Mouse (Mus musculus) embryonic facial prominence, embryonic 11.5 days (tissue): ENCODE data around the gene Dmd. TPM values are rescaled to one million over a fixed set of nuclear protein-coding genes. Genes with fewer than 3 reads are reported as not detected.

Experiments used
- ATAC-seq: fragments of 200-750 bp; cut with Nextera tagmentation; replicated peaks from 2 replicates; pipeline ENCODE4 v1.8.0; 2017; ENCODE audit warnings: low read depth; ENCODE audit not compliant: insufficient number of reproducible peaks, low FRiP score, low TSS enrichment
- DNase-seq: peaks from one replicate; pipeline ENCODE4 v3.0.0-alpha.2; 2015; ENCODE audit warnings: low spot score
- H3K27ac ChIP-seq: fragments of 300-500 bp; sonication (generic); replicated peaks from 2 replicates; pipeline ENCODE4 v1.5.1; 2014; ENCODE audit warnings: mild to moderate bottlenecking, low read depth, low read length, control low read depth
- H3K27me3 ChIP-seq: fragments of 300-500 bp; sonication (generic); 2 replicates; pipeline ENCODE4 v1.6.1; 2014; ENCODE audit warnings: mild to moderate bottlenecking, low read length, moderate library complexity, mixed read lengths; ENCODE audit not compliant: control insufficient read depth, insufficient read depth
- H3K36me3 ChIP-seq: fragments of 300-500 bp; sonication (generic); replicated peaks from 2 replicates; pipeline ENCODE4 v1.6.1; 2014; ENCODE audit warnings: low read depth, mild to moderate bottlenecking, low read length, moderate library complexity, mixed read lengths; ENCODE audit not compliant: control insufficient read depth, insufficient read depth
- H3K4me1 ChIP-seq: fragments of 300-500 bp; sonication (generic); 2 replicates; pipeline ENCODE4 v1.6.1; 2014; ENCODE audit warnings: low read length, mixed read lengths; ENCODE audit not compliant: control insufficient read depth, insufficient read depth
- H3K4me2 ChIP-seq: fragments of 300-500 bp; sonication (generic); 2 replicates; pipeline ENCODE4 v1.6.1; 2014; ENCODE audit warnings: low read depth, mild to moderate bottlenecking, control low read depth, low read length, moderate library complexity
- H3K4me3 ChIP-seq: fragments of 300-500 bp; sonication (generic); 2 replicates; pipeline ENCODE4 v1.5.1; 2014; ENCODE audit warnings: low read depth, low read length, control low read depth
- H3K9ac ChIP-seq: fragments of 300-500 bp; sonication (generic); replicated peaks from 2 replicates; pipeline ENCODE4 v1.6.1; 2014; ENCODE audit warnings: mild to moderate bottlenecking, control low read depth, low read length
- H3K9me3 ChIP-seq: fragments of 300-500 bp; sonication (generic); replicated peaks from 2 replicates; pipeline ENCODE4 v1.6.1; 2016; ENCODE audit warnings: mild to moderate bottlenecking, low read length, inconsistent platforms, mixed read lengths; ENCODE audit not compliant: control insufficient read depth
- WGBS: fragments of 180-500 bp; shearing (Covaris S2); extraction: QIAGEN DNeasy Blood & Tissue Kit; methylation state at CpG from one replicate; pipeline ENCODE4 v1.1.7; 2014; 5-methylcytosine and 5-hydroxymethylcytosine counted together
- polyA plus RNA-seq: library from polyadenylated mRNA; unstranded; fragments of >200 nt; fragmentation: Nextera tagmentation; extraction: Ambion mirVana; gene quantifications from 2 replicates; pipeline ENCODE4 v1.2.1, GENCODE M21; 2014

The Dmd gene
- polyA plus RNA-seq, 1 experiment from 2014 or later, result 9.7 TPM

DNA sequence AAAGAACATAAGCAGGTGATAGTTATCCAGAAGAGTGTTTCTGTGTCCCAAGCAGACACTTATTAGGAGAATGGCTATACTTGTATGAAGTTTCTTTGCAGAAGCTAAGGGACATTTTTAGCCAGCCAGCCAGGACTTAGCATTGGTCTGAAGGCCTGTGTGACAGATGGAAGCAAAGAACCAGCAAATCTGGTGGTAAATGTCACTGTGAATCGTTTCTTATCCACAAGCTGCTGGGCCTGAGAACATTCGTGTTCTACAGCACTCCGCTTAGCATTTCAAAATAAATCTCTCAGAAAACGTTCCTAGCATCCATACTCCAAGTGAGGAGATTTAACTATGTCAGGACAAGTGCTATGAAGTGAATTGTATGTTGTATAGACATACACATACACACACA, 1486.9 kb downstream of the Dmd start:
- Histone ChIP-seq H3K36me3 (no peaks in the 10 kb centered on the region), H3K4me2 (no peak overlapping the region), H3K4me1 (no peaks in the 10 kb centered on the region), H3K27ac (no peak overlapping the region), H3K27me3 (no peaks in the 10 kb centered on the region), H3K9me3 (no peaks in the 10 kb centered on the region), H3K9ac (no peak overlapping the region), H3K4me3 (no peak overlapping the region)
- DNase-seq (no peak), ATAC-seq (no peak)
- 73% methylated on average over 4 of the region's 4 CpGs for WGBS

DNA sequence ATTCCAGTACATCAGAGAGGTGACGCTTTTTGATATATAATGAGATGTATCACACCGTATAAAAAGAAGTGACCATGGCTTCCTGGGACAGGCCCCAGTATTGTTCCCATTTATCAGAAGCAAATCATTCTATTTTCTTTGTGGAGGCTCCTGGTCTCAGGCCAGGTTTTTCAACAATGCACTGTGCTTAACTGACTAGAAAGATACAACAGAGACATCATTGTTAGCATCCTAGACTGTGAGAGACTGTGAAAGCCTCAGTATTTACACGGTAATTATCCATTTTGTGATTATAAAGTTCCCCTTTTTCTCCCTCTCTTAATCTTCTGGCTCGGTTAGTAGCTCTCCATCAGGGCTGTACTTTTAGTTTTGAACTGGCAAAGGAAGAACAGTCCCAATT, 1487.9 kb downstream of the Dmd start:
- H3K4me3 ChIP-seq, result no peak overlapping the region
- H3K27me3 ChIP-seq, result no peaks in the 10 kb centered on the region
- DNase-seq, result no peak
- ATAC-seq, result no peak
- no peaks in the 10 kb centered on the region for H3K4me1 ChIP-seq
- no peak overlapping the region for H3K27ac ChIP-seq
- no peaks in the 10 kb centered on the region for H3K9me3 ChIP-seq
- H3K9ac ChIP-seq, result no peak overlapping the region
- whole genome bisulfite sequencing, result 52% methylated on average over 4 of the region's 4 CpGs
- no peak overlapping the region for H3K4me2 ChIP-seq
- H3K36me3 ChIP-seq, result no peaks in the 10 kb centered on the region

- no peak for ATAC-seq
- DNase-seq, result no peak
- no peaks in the 10 kb centered on the region for H3K9me3 ChIP-seq
- no peak overlapping the region for H3K9ac ChIP-seq
- H3K36me3 ChIP-seq, result no peaks in the 10 kb centered on the region
- no peaks in the 10 kb centered on the region for H3K4me1 ChIP-seq
- no peak overlapping the region for H3K27ac ChIP-seq
- WGBS, result 63% methylated on average over 3 of the region's 3 CpGs
- no peak overlapping the region for H3K4me3 ChIP-seq
- H3K4me2 ChIP-seq, result no peak overlapping the region
- no peaks in the 10 kb centered on the region for H3K27me3 ChIP-seq
Observed at GRCm38 (mm10) chrX:84442996-84443395, 1494.3 kb downstream of the Dmd start.

DNA sequence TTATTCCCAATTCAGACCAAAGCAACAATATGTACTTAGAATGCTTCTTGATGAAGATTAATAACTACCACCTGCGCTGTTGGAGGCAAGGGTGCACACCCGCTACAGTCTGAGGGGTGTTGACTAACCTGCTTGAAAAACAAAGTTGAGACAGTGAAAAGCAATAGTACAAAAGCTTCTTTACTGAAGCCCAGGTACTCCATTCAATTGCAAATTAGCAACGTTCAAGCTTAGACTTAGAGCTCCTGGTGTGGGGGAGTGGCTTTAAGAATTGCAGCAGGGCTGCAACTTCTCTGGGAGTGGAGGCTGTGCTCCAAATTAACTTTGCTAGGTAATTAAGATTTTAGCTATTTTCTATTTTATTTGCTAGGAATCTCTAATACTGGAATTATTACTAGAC, 1495.3 kb downstream of the Dmd start:
- ATAC-seq, result no peak
- Histone ChIP-seq H3K36me3 (no peaks in the 10 kb centered on the region), H3K4me2 (no peak overlapping the region), H3K9me3 (no peaks in the 10 kb centered on the region), H3K4me1 (no peaks in the 10 kb centered on the region), H3K4me3 (no peak overlapping the region), H3K27ac (no peak overlapping the region), H3K9ac (no peak overlapping the region), H3K27me3 (no peaks in the 10 kb centered on the region)
- no peak for DNase-seq
- 46% methylated on average over 3 of the region's 3 CpGs for WGBS

- Histone ChIP-seq H3K9me3 (no peaks in the 10 kb centered on the region), H3K27ac (no peak overlapping the region), H3K27me3 (no peaks in the 10 kb centered on the region), H3K4me1 (no peaks in the 10 kb centered on the region), H3K36me3 (no peaks in the 10 kb centered on the region), H3K9ac (no peak overlapping the region), H3K4me2 (no peak overlapping the region), H3K4me3 (no peak overlapping the region)
- DNase-seq, result no peak
- ATAC-seq, result no peak
Observed at GRCm38 (mm10) chrX:84444638-84445037, 1496.0 kb downstream of the Dmd start.

GRCm38 (mm10) chrX:84454473-84454872, 1505.8 kb downstream of the Dmd start:
- H3K4me2 ChIP-seq, result no peak overlapping the region
- WGBS, result 77% methylated on average over 1 of the region's 1 CpGs
- no peak overlapping the region for H3K27ac ChIP-seq
- H3K9ac ChIP-seq, result no peak overlapping the region
- no peaks in the 10 kb centered on the region for H3K27me3 ChIP-seq
- DNase-seq (peak; percentile 26), ATAC-seq (no peak)
- H3K4me3 ChIP-seq, result no peak overlapping the region
- H3K36me3 ChIP-seq, result no peaks in the 10 kb centered on the region
- no peaks in the 10 kb centered on the region for H3K9me3 ChIP-seq
- no peaks in the 10 kb centered on the region for H3K4me1 ChIP-seq

- 62% methylated on average over 3 of the region's 3 CpGs for WGBS
- ATAC-seq, result no peak
- no peak overlapping the region for H3K27ac ChIP-seq
- no peaks in the 10 kb centered on the region for H3K4me1 ChIP-seq
- no peak overlapping the region for H3K4me3 ChIP-seq
- H3K9me3 ChIP-seq, result no peaks in the 10 kb centered on the region
- no peaks in the 10 kb centered on the region for H3K27me3 ChIP-seq
- H3K9ac ChIP-seq, result no peak overlapping the region
- no peak overlapping the region for H3K4me2 ChIP-seq
- DNase-seq, result no peak
- no peaks in the 10 kb centered on the region for H3K36me3 ChIP-seq
Observed at GRCm38 (mm10) chrX:84514650-84515366, 1566.1 kb downstream of the Dmd start.

DNA sequence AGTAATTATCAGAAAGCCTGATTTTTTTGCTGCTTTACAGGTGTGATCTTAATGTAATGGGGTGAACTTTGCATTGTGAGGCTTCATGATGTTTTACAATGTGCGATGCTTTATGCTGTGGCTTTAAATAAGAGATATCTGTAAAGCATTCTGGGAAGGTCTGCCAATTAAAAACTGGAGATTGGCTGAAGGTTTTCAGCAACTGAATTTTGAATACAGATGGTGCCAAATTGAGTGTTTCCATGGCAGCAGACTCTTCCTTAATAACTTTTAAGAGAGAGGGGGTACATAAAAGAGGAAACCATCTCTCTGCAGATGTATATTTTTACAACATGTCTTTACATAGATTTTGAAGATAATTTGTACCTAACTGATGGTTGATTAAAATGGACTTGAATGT, 1603.3 kb downstream of the Dmd start:
- no peaks in the 10 kb centered on the region for H3K9me3 ChIP-seq
- WGBS, result 90% methylated on average over 1 of the region's 1 CpGs
- no peak overlapping the region for H3K4me2 ChIP-seq
- H3K4me3 ChIP-seq, result no peak overlapping the region
- no peak overlapping the region for H3K9ac ChIP-seq
- H3K27ac ChIP-seq, result no peak overlapping the region
- H3K4me1 ChIP-seq, result no peaks in the 10 kb centered on the region
- H3K27me3 ChIP-seq, result no peaks in the 10 kb centered on the region
- DNase-seq (no peak), ATAC-seq (no peak)
- no peaks in the 10 kb centered on the region for H3K36me3 ChIP-seq
